Mouse (Mus musculus): Measurements from ENCODE around the gene Dgki. TPM values are rescaled to one million over a fixed set of nuclear protein-coding genes. Genes with fewer than 3 reads are reported as not detected.

Dgki gene
- total and polyA plus RNA-seq, 3 experiments: 0.04 to 0.18 (median 0.08) TPM

- H3K27me3 ChIP-seq (ENCODE audit: control insufficient read depth, insufficient read depth, low read length): no peaks in the 10 kb centered on the region
- peaks cover 4% of the 10 kb centered on the region for H3K36me3 ChIP-seq (ENCODE audit: control insufficient read depth, insufficient read depth, low read length)
- no peak for TF ChIP-seq POLR2A (IDR thresholded peaks at IDR 0.05; ENCODE audit: insufficient read depth, low read depth, low read length)
- TF ChIP-seq CTCF (IDR thresholded peaks at IDR 0.05): no peak
- TF ChIP-seq EP300 (IDR thresholded peaks at IDR 0.05; ENCODE audit: insufficient read depth, low read depth, low read length): no peak
- H3K4me1 ChIP-seq (ENCODE audit: control insufficient read depth, insufficient read depth, low read length): peaks cover 3% of the 10 kb centered on the region; the same call in 1 of the 2 replicates
- WGBS: 91% methylated on average over 9 of the region's 9 CpGs
- no peak overlapping the region for H3K9ac ChIP-seq (ENCODE audit: low read depth, low read length)
- no peak overlapping the region for H3K27ac ChIP-seq
- intact Hi-C loops (cut with DNase I): no loop called here
- H3K79me2 ChIP-seq (replicated peaks; ENCODE audit: control insufficient read depth, insufficient read depth, low read length): no peaks in the 10 kb centered on the region
- H3K4me3 ChIP-seq: no peak overlapping the region
- DNase-seq: no peak
These were observed 26.1 kb upstream of the Dgki start for GRCm38 (mm10) chr6:37325906-37326602.

- no peak overlapping the region for H3K27ac ChIP-seq
- no peaks in the 10 kb centered on the region for H3K27me3 ChIP-seq (ENCODE audit: control insufficient read depth, insufficient read depth, low read length)
- 77% methylated on average over 3 of the region's 3 CpGs for WGBS
- no peaks in the 10 kb centered on the region for H3K79me2 ChIP-seq (replicated peaks; ENCODE audit: control insufficient read depth, insufficient read depth, low read length)
- H3K4me1 ChIP-seq (ENCODE audit: control insufficient read depth, insufficient read depth, low read length): peaks cover under 1% of the 10 kb centered on the region; the same call in 1 of the 2 replicates
- H3K9ac ChIP-seq (ENCODE audit: low read depth, low read length): no peak overlapping the region
- no peak for TF ChIP-seq CTCF (IDR thresholded peaks at IDR 0.05)
- no peak for TF ChIP-seq EP300 (IDR thresholded peaks at IDR 0.05; ENCODE audit: insufficient read depth, low read depth, low read length)
- no peak for TF ChIP-seq POLR2A (IDR thresholded peaks at IDR 0.05; ENCODE audit: insufficient read depth, low read depth, low read length)
- intact Hi-C loops (cut with DNase I): no loop called here
- H3K36me3 ChIP-seq (ENCODE audit: control insufficient read depth, insufficient read depth, low read length): peaks cover under 1% of the 10 kb centered on the region
- DNase-seq: no peak
- H3K4me3 ChIP-seq: no peak overlapping the region
These were observed 25.1 kb upstream of the Dgki start for GRCm38 (mm10) chr6:37325076-37325475.

- Histone ChIP-seq H3K27ac (no peak overlapping the region), H3K79me2 (replicated peaks; ENCODE audit: control insufficient read depth, insufficient read depth, low read length) (no peaks in the 10 kb centered on the region), H3K9ac (ENCODE audit: low read depth, low read length) (no peak overlapping the region), H3K27me3 (ENCODE audit: control insufficient read depth, insufficient read depth, low read length) (no peaks in the 10 kb centered on the region), H3K4me1 (ENCODE audit: control insufficient read depth, insufficient read depth, low read length) (no peaks in the 10 kb centered on the region), H3K4me3 (no peak overlapping the region), H3K36me3 (ENCODE audit: control insufficient read depth, insufficient read depth, low read length) (no peaks in the 10 kb centered on the region)
- intact Hi-C loops (cut with DNase I): no loop called here
- TF ChIP-seq POLR2A (IDR thresholded peaks at IDR 0.05; ENCODE audit: insufficient read depth, low read depth, low read length): no peak
- no peak for TF ChIP-seq CTCF (IDR thresholded peaks at IDR 0.05)
- TF ChIP-seq EP300 (IDR thresholded peaks at IDR 0.05; ENCODE audit: insufficient read depth, low read depth, low read length): no peak
- 92% methylated on average over 7 of the region's 7 CpGs for WGBS
- no peak for DNase-seq
These were observed 22.7 kb upstream of the Dgki start for GRCm38 (mm10) chr6:37322641-37323040.

GRCm38 (mm10) chr6:37322088-37322487 lies 22.1 kb upstream of the Dgki start:
- Histone ChIP-seq H3K27ac (no peak overlapping the region), H3K27me3 (ENCODE audit: control insufficient read depth, insufficient read depth, low read length) (no peaks in the 10 kb centered on the region), H3K9ac (ENCODE audit: low read depth, low read length) (no peak overlapping the region), H3K36me3 (ENCODE audit: control insufficient read depth, insufficient read depth, low read length) (no peaks in the 10 kb centered on the region), H3K4me1 (ENCODE audit: control insufficient read depth, insufficient read depth, low read length) (no peaks in the 10 kb centered on the region), H3K79me2 (replicated peaks; ENCODE audit: control insufficient read depth, insufficient read depth, low read length) (no peaks in the 10 kb centered on the region), H3K4me3 (no peak overlapping the region)
- no peak for TF ChIP-seq POLR2A (IDR thresholded peaks at IDR 0.05; ENCODE audit: insufficient read depth, low read depth, low read length)
- no peak for TF ChIP-seq EP300 (IDR thresholded peaks at IDR 0.05; ENCODE audit: insufficient read depth, low read depth, low read length)
- no peak for TF ChIP-seq CTCF (IDR thresholded peaks at IDR 0.05)
- intact Hi-C loops (cut with DNase I): no loop called here
- DNase-seq: no peak
- 78% methylated on average over 9 of the region's 9 CpGs for WGBS

GRCm38 (mm10) chr6:37317904-37318303 lies 17.9 kb upstream of the Dgki start:
- intact Hi-C loops (cut with DNase I): no loop called here
- H3K36me3 ChIP-seq (ENCODE audit: control insufficient read depth, insufficient read depth, low read length): no peaks in the 10 kb centered on the region
- 73% methylated on average over 5 of the region's 5 CpGs for WGBS

GRCm38 (mm10) chr6:37315440-37315839 lies 15.5 kb upstream of the Dgki start:
- no peak for DNase-seq
- no peak overlapping the region for H3K27ac ChIP-seq
- H3K27me3 ChIP-seq (ENCODE audit: control insufficient read depth, insufficient read depth, low read length): no peaks in the 10 kb centered on the region
- H3K4me3 ChIP-seq: no peak overlapping the region
- H3K9ac ChIP-seq (ENCODE audit: low read depth, low read length): no peak overlapping the region
- H3K79me2 ChIP-seq (replicated peaks; ENCODE audit: control insufficient read depth, insufficient read depth, low read length): no peaks in the 10 kb centered on the region
- TF ChIP-seq POLR2A (IDR thresholded peaks at IDR 0.05; ENCODE audit: insufficient read depth, low read depth, low read length): no peak
- TF ChIP-seq EP300 (IDR thresholded peaks at IDR 0.05; ENCODE audit: insufficient read depth, low read depth, low read length): no peak
- TF ChIP-seq CTCF (IDR thresholded peaks at IDR 0.05): no peak
- no peaks in the 10 kb centered on the region for H3K36me3 ChIP-seq (ENCODE audit: control insufficient read depth, insufficient read depth, low read length)
- no peaks in the 10 kb centered on the region for H3K4me1 ChIP-seq (ENCODE audit: control insufficient read depth, insufficient read depth, low read length)
- intact Hi-C loops (cut with DNase I): no loop called here

More at GRCm38 (mm10) chr6:37317904-37318303, 17.9 kb upstream of the Dgki start:
- no peak for DNase-seq
- no peak overlapping the region for H3K27ac ChIP-seq
- H3K27me3 ChIP-seq (ENCODE audit: control insufficient read depth, insufficient read depth, low read length): no peaks in the 10 kb centered on the region
- no peak for TF ChIP-seq EP300 (IDR thresholded peaks at IDR 0.05; ENCODE audit: insufficient read depth, low read depth, low read length)
- no peak for TF ChIP-seq CTCF (IDR thresholded peaks at IDR 0.05)
- TF ChIP-seq POLR2A (IDR thresholded peaks at IDR 0.05; ENCODE audit: insufficient read depth, low read depth, low read length): no peak
- H3K4me3 ChIP-seq: no peak overlapping the region
- H3K9ac ChIP-seq (ENCODE audit: low read depth, low read length): no peak overlapping the region
- no peaks in the 10 kb centered on the region for H3K79me2 ChIP-seq (replicated peaks; ENCODE audit: control insufficient read depth, insufficient read depth, low read length)
- no peaks in the 10 kb centered on the region for H3K4me1 ChIP-seq (ENCODE audit: control insufficient read depth, insufficient read depth, low read length)
